Mouse (Mus musculus): ENCODE data around the gene Zfp574.
A peak's percentile ranks its signal among the peaks of the same experiment; 100 is the strongest.

Zfp574 gene

DNA sequence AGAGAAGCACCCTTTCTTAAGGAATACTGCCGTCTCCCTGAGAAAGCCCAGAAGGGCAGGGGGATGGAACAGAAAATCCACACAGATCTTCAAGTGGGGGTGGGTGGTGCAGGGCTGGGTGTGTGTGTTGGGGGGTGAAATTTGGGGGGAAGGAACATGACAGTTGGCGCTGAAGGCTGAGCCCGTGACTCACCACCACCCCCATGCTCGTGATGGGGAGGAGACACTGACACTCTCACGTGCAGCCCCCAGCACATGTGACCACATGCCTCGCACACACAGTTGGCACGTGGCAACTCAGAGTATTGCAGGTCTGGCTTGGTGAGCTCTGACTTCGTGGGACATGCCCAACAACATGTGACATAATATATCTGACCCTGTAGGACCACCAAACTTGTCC, 1.6 kb downstream of the Zfp574 start:
- DNase-seq: no peak

DNA sequence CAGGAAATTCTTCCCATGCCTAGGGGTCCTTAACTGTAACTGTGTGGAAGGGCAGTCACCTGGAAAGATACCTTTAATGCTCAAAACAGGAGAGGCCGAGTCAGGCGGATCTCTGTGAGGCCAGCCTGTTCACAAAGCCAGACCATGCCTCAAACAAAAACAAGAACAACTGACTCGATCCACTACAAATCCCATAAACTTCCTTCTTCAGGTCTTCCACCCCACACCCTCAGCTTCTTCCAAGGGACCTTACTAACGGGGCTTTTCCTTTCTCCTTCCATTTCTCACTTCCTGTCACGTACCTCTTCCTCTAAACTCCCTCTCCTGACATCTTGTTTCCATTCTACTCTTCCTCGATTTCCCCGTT, 3.9 kb downstream of the Zfp574 start:
- DNase-seq: no peak

DNA sequence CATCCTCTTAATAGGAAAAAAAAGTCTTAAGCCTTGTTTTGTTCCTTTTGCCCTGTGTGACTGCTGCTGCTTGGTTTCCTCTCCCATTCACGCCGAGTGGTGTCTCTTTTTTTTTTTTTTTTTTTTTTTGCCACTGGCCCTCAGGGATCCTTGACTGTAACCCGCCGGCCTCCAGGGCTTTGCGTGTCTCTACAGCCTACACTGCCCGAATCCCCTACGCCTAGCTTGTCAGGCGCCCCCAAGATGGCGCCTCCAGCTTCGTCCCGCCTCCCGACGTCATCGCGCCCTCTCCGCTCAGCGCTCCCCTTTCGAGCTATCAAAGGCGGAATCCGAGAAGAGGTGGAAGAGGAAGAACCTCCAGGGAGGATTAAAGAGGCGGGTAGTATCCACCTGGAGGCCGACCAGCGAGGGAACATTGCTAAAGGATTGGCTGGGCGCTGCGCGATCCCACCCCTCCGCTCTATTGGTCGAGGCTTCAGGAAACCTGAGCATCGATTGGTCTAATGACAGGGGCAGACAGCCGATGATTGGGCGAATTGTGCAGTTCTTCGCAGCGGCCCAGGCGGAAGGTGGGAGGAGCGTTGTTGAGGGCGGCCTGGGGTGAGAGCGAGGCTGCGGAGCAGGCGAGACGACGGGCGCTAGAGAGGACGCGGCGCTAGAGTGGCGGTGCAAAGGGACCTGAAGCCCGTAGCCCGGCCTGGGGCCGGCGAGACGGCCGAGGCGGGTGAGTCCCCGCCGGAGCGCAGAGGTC, 4.5 kb downstream of the Zfp574 start:
- DNase-seq: peak; percentile 99

DNA sequence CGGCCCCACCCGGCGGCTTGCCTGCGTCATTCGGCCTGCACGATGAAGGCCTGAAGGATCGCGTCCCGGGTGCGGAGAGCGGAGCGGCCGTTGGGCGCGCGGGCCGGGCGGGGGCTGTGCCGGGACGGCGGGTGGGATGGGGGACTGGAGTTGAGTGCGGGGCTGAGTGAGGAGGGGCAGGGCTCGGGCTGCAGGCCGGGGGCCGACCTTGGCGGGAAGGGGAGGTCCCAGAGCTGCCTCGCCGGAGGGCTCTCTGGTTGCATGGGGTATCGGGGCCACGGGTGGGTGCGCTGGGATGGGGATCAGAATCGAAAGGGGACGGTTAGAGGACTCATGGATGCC, 5.0 kb downstream of the Zfp574 start:
- DNase-seq: no peak

DNA sequence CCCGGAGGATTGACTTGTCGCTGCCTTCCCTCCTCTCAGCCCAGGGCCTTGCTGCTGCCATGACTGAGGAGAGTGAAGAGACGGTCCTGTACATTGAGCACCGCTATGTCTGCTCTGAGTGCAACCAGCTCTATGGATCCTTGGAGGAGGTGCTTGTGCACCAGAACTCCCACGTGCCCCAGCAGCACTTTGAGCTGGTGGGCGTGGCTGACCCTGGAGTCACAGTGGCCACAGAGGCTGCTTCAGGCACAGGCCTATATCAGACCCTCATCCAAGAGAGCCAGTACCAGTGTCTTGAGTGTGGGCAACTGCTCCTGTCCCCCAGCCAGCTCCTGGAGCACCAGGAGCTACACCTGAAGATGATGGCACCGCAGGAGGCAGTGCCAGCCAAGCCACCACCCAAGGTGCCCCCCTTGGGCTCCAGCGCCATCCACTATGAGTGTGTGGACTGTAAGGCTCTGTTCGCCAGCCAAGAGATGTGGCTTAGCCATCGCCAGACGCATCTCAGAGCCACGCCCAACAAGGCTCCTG, 7.2 kb downstream of the Zfp574 start:
- peak; percentile 48 for DNase-seq

DNA sequence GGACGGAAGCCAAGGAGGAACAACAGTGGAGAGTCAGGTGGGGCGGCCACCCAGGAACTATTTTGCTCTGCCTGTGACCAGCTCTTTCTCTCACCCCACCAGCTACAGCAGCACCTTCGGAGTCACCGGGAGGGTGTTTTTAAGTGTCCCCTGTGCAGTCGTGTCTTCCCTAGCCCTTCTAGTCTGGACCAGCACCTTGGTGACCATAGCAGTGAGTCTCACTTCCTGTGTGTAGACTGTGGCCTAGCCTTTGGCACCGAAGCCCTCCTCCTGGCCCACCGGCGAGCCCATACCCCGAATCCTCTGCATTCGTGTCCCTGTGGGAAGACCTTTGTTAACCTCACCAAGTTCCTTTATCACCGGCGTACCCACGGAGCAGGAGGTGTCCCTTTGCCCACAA, 8.1 kb downstream of the Zfp574 start:
- no peak for DNase-seq

DNA sequence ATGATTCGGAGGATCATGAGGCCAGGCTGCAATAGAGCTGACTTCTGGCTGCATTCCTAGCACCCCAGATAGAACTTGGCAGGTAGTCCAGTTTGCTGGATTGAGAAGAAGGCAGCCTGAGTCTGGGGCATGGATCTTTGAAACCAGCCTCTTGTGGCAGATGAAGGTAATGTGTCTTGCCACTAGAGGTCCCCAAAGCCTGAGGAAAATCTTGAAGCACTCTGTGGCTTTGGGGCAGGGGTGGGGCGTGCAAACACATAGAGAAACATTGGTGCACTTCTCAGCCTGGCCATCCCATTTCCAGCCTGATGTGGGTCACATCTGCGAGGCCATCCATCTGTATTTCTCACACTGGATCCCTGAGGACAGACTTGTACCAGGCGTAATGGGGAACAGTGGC, 10.1 kb downstream of the Zfp574 start:
- DNase-seq: no peak

DNA sequence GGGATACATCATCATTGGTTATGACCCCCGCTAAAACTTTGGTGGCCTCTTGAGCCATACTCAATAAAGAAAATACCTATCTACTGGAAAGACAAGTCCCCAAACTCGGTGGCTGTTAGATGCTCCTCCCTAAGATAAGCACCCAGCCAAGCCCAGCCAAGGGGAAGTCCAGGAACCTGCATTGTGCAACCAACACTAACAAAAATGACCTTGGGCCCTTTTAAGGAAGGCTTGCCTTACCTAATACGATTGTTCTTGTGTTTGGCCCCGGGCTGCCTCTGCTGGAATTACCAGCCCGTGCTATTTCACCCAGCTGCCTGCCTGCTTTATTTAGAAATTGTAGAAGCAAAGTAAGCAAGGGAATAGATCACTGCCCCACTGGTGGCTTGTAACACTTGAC, 12.3 kb downstream of the Zfp574 start:
- DNase-seq: no peak

DNA sequence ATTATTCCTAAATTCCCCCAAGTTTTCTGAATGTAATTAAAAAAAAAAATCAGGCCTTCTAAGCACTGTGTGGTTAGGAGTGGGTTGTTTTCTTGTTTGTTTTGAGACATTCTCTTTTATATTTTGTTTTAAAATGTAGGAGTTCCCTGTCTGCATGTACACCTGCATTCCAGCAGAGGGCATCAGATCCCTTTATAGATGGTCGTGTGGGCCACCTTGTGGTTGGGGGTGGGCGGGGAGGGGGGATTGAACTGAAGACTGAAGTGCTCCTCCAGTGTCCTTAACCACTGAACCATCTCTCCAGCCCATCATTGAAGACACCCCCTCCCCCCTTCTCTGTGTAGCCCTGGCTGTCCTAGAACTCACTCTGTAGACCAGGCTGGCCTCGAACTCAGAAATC, 14.3 kb downstream of the Zfp574 start:
- no peak for DNase-seq

DNA sequence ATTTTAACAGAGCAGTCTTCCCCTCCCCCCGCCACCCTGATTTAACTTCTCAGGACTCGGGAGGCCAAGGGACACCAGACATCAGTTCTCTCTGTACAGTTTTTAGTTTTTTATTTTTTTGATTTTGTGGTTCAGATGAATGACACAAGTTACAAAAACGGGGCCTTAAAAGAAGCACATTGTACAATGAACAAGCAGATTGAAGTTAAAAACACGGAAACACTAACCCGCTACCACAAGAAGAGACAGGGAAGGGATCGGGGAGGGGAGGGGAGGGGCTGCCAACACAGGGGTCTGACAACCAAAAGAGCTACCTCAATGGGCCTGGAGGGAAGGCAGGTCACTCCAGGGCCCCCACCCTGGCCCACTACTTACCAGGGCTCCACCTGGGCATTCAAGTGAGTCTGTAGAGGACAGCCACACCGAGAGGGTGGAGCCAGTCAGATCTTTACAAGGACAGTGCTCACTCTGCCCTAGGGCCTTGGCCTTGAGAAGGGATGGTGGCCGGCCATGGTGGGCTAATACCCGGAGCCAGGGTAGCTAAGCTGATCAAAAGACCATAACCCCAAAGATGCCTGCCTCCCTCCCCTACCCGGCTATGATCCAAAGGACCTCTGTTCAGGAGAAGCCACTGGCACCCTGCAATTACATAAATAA, 15.0 kb downstream of the Zfp574 start:
- no peak for DNase-seq

DNA sequence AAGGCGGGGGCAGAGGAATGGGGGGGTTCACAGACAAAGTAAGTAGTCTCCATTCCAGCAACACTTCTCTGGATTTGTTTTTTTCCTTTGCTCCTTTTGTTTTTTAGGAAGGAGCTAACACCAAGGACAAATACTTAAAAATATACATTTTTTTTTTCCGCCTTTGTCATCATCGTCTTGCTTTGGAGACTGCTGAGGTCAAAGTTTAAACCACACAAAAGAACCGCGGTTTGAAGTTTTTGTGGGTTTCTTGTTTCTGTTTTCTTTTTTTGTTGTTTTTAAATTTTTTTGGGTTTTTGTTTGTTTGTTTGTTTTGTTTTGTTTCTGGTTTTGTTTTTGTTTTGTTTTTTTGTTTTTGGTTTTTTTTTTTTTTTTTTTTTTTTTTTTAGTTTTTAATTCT, 15.6 kb downstream of the Zfp574 start:
- no peak for DNase-seq

DNA sequence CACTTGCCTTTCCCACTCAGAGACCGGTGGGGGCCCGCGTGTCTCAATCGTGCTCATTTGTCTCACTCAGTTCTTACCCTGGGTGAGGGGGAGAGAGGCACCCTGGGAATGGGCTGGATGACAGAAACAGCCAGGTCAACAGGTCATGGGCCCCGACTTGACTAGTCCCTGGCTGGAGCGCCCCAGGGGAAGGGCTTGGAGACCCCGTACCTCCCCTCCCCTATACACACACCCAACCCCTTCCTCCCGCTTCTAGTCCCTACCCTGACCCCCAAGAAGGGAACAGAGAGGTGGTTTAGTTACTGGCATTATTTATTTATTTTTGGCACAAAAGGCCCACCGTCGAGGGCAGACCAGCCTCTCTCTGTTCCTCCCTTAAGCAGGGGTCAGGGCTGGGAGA, 16.2 kb downstream of the Zfp574 start:
- DNase-seq: no peak

DNA sequence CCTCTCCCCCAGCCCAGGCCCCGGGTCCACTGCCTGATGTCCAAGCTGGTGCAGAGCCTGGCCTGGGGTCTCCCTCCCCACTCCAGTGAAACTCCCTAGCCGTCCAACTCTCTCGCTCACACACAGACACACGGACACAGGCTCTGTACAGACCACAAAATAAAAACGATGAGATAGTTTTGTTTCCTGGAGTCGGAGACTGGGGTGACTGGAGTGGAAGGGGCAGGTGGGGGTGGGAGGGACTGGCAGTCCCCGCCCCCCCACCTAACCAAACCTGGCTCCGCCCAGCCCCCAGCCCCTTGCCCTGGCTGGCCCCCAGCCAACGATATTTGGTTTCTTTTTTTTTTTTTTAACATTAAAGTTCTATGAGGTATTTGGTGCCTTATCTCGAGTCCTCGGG, 16.6 kb downstream of the Zfp574 start:
- no peak for DNase-seq

DNA sequence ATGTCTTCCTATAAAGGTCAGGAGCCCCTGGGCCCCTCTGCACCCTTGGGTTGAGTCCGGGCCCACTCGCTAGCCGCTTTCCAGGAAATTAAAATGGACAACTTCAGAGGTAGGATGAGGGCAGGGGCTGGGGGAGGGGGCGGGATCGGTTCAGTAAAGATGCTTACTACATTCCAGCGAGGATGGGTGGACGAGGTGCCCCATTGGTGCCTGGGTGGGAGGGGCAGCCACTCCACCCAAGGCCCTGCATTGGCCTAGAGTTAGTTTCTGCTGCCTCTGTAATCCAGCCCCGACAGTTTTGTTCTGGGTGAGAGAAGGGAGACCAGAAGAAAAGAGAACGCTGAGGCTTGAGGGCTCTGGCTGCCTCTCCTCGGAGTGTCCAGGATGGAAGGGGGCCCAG, 17.5 kb downstream of the Zfp574 start:
- DNase-seq: no peak

DNA sequence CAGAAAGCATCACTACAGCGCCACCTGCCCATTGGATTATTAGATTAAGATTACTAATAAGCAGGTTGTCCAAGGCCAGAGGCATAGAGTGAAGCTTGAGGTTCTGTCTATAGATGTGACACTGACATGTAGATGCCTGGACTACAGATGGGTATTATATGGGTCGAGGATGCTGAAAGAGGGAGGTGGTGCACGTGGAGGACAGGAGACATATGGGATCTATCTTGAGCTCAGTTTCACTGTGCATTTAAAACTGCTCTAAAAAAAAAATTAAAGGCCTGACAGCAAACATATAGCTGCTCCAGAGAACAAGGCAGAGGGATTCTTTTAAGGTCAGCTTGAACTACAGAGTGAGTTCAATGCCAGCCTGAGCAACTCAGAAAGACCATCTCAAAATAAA, 25.8 kb downstream of the Zfp574 start:
- no peak for DNase-seq

DNA sequence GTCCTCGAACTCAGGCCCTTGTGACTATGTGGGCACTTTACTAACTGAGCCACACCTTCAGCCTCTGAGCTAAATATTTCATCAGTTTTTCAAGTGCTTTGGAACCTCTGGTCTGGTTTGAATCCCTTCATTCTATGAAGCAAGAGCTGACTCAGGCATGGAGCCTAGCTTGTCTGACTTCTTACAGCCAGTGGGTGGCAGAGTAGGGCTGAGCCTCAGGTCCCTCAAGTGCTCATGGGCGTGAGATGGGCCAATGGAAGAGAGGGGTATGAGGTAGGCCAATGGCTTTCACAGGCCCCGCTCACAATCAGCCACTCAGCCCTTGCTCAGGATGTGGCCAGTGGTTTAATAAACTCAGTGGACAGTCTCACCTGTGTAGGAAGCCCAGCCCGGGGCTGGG, 27.2 kb downstream of the Zfp574 start:
- no peak for DNase-seq

DNA sequence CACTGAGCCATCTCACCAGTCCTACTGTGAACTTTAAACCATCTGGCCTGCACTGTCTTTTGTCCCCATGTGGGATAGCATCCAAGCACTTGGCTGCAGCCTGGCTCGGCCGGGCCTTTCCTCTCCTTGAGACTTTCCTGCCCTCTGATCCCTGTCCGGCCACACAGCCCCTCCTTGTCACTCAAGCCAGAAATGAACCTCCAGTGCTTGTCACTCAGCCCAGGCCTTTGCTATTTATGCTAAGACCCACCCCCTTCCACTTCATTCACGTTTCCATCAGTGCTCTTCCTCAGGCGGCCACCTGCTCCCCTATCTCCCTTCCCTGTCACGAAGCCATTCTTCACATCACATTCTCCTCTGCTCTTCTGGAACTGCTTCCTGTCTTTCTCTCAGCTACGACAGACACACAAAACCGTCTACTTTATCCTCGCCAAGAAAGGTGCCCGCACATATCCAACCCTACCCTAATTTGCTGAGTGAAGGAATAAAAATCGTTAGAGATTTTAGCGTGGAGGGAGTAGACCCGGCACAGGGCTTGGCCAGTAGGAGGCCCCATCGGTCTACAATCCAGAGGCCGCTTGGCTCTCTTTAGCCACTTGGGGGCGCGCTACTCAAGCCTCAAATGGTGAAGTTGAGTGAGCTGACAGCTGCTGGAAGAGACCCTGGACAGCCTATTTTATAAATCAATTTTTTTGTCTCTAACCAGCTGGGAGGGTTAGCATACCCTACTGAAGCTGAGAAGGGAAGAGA, 33.2 kb downstream of the Zfp574 start:
- DNase-seq: peak; percentile 70

DNA sequence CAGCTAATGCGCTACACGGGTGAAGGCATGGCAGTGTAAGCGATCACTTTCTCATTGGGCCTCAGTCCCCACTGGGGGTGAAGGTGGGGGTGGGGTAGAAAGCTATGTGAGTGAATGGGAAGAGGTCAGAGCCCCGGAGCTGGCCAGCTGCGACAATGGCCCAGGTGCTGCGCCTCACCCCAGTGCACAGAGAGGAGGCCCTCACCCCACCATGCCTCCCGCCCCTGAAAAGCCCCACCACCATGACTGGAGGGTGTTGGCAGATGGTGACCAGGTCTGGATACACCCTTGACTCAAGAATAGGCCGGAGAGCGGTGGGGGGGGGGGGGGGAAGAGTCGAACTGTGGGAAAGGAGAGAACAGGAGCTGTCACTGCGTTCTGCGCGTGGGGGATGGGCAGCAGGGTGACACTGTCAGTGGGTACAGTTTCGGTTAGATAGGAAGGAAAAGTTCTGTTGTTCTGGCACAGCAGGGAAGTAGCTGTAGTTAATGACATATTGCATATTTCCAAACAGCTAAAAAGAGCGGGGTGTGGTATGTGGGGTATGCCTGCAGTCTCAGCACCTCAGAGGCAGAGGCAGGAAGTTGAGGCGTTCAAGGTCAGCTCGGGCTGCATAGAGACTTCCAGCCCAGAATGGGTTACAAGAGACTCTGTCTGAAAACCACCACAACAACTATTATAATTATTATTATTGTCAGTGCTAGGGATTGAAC, 34.6 kb downstream of the Zfp574 start:
- no peak for DNase-seq

DNA sequence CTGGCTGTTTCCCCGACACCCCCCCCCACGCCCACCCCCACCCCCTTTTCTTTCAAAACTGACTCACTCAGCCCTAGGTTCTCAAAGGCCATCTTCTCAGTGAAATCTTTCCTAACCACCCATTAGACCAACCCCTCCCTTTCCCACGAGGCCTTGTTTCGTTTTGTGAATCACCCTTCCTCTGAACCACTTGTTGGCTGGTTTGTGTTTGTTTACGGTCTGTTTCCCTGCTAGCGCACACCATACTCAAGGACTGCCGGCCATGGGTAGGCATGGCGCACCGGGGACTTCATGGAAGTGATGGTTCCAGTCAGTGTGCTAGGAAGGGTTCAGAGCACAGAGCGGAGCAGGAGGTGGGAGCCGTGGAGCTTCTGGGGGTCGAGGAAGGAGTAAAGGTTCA, 37.0 kb downstream of the Zfp574 start:
- DNase-seq: no peak

DNA sequence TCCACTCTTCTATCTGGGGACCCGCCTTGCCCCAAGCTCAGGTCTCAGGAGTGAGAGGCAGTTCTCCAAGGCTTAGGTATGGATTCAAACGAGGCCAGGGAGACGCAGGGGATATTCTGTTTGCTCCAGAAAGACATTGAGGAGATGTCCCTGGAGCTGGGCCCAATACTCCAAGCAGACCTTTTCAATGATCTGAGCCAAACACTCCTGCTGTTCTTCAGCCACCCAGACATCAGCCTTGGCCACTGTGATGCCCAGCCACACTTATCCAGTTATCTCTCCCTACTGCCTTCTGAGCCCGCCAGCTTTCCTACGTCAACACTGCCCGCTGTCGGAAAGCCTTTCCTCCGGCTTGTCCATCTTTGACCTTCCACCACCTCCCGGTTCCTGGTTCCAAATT, 38.0 kb downstream of the Zfp574 start:
- DNase-seq: no peak

DNA sequence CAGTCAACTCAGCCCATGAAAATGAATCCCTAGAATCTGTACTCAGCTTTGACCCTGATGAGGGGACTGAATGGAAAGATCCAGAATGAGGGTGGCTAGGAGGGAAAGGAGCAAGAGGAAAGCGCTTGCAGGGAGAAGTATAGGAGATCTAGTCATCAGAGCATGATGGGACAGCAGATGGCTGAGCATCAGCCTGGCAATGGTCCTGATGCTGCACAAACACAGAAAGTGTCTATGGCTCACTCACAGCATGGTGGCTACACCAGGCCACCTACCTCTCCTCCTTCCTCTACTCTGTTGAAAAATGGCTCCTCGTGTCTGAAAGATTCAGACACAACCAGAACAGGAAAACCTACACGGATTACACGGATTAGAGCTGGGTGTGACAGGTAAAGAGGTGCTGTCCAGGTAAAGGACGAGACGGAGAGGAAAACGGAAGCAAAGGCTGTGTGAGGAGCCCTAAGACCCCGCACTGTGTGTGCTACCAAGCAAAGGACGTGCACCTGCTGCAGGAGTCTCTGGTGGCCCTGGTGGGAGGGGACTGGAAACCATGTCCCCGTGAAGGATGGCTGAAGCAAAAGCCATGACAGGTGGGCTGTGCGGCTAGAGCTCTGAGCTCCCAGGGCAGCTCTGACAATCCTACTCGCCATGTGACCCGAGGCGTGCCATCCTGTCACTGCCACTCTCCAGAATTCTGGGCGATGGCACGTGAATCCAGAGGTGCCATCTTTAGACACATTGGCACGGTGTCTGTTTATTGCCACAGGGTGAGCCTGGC, 40.0 kb downstream of the Zfp574 start:
- DNase-seq: no peak

DNA sequence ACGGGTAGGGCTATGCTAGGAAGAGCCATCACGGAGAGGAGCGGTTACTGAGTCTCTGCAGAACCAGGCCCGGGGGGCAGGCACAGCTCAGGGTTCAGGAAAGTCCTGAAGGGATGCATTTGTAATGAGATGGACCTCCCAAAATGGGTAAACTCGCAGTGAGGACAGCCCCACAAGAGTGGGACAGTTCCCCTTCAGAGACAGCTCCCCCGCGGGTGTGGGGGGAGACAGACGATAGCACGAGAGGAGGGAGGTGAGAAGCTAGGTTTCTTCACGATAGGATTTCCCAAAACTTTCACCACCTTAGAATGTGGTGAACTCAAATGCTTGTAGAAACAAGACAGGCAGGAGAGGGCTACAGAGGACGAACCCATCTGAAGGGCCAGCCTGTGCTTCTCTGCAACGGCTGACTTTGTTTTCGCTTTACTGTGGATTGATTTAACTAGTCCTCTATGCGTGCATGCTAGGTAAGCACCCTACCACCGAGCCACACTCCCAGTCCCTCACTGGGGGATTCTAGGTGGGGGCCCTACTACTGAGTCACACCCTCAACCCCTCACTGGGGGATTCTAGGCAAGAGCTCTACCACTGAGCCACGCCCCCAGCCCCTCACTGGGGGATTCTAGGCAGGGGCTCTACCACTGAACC, 40.7 kb downstream of the Zfp574 start:
- no peak for DNase-seq

Data from kidney, adult 11 months (tissue).